Mouse (Mus musculus): ENCODE results near the gene Aire. TPM values are rescaled to one million over a fixed set of nuclear protein-coding genes. Genes with fewer than 3 reads are reported as not detected.

Aire gene
- not detected for total RNA-seq (2021)

GRCm38 (mm10) chr10:78043406-78043836 lies at the start of gene Aire:
TSS of gene Aire (minus strand) at chr10:78043610.
- DNase-seq: peak; percentile 55 to 56
- intact Hi-C loops (cut with DNase I): no loop called here

GRCm38 (mm10) chr10:78092725-78093029 lies 49.3 kb upstream of the Aire start:
- intact Hi-C loops (cut with DNase I): no loop called here
- no peak for DNase-seq

GRCm38 (mm10) chr10:78091865-78092724 lies 48.7 kb upstream of the Aire start:
- peak in 1 of 2 experiments; percentile 36 for DNase-seq
- intact Hi-C loops (cut with DNase I): no loop called here

- no peak for DNase-seq
- intact Hi-C loops (cut with DNase I): no loop called here
Measured at GRCm38 (mm10) chr10:78090706-78091491, 47.5 kb upstream of the Aire start.

- intact Hi-C loops (cut with DNase I): no loop called here
- DNase-seq: peak in 1 of 2 experiments; percentile 41
Measured at GRCm38 (mm10) chr10:78090246-78090645, 46.8 kb upstream of the Aire start.

- peak in 1 of 2 experiments; percentile 19 for DNase-seq
- intact Hi-C loops (cut with DNase I): no loop called here
Measured at GRCm38 (mm10) chr10:78087101-78087511, 43.7 kb upstream of the Aire start.

GRCm38 (mm10) chr10:78086444-78087061 lies 43.1 kb upstream of the Aire start:
- peak in 1 of 2 experiments; percentile 34 for DNase-seq
- intact Hi-C loops (cut with DNase I): no loop called here

- intact Hi-C loops (cut with DNase I): no loop called here
- no peak for DNase-seq
Measured at GRCm38 (mm10) chr10:78085711-78086110, 42.3 kb upstream of the Aire start.

GRCm38 (mm10) chr10:78084073-78084472 lies 40.7 kb upstream of the Aire start:
- intact Hi-C loops (cut with DNase I): no loop called here
- DNase-seq: no peak

GRCm38 (mm10) chr10:78079955-78080591 lies 36.7 kb upstream of the Aire start:
- peak; percentile 43 to 55 for DNase-seq
- intact Hi-C loops (cut with DNase I): no loop called here

GRCm38 (mm10) chr10:78078276-78078675 lies 34.9 kb upstream of the Aire start:
- intact Hi-C loops (cut with DNase I): no loop called here
- DNase-seq: no peak

GRCm38 (mm10) chr10:78077862-78078261 lies 34.5 kb upstream of the Aire start:
- DNase-seq: no peak
- intact Hi-C loops (cut with DNase I): no loop called here

- intact Hi-C loops (cut with DNase I): no loop called here
- no peak for DNase-seq
Measured at GRCm38 (mm10) chr10:78074977-78075376, 31.6 kb upstream of the Aire start.

GRCm38 (mm10) chr10:78074151-78074550 lies 30.7 kb upstream of the Aire start:
- DNase-seq: no peak
- intact Hi-C loops (cut with DNase I): no loop called here

GRCm38 (mm10) chr10:78069101-78070011 lies 25.9 kb upstream of the Aire start, which contains the start of gene Icosl:
TSS of gene Icosl (plus strand) at chr10:78069302.
- DNase-seq: peak; percentile 81 to 82
- intact Hi-C loops (cut with DNase I): loop anchor here (1.0 to 5.0 kb wide), 2 partner anchors 42 to 91 kb away; no protein-coding TSS in a partner anchor

GRCm38 (mm10) chr10:78068541-78068940 lies 25.1 kb upstream of the Aire start:
- intact Hi-C loops (cut with DNase I): loop anchor here (5.0 kb wide), 1 partner anchor 41 kb away; no protein-coding TSS in a partner anchor
- DNase-seq: peak; percentile 33 to 36

- peak in 1 of 2 experiments; percentile 24 for DNase-seq
- intact Hi-C loops (cut with DNase I): loop anchor here (5.0 kb wide), 1 partner anchor 40 kb away; no protein-coding TSS in a partner anchor
Measured at GRCm38 (mm10) chr10:78067226-78067625, 23.8 kb upstream of the Aire start.

- intact Hi-C loops (cut with DNase I): no loop called here
- no peak for DNase-seq
Measured at GRCm38 (mm10) chr10:78063122-78063521, 19.7 kb upstream of the Aire start.

- no peak for DNase-seq
- intact Hi-C loops (cut with DNase I): no loop called here
Measured at GRCm38 (mm10) chr10:78057056-78057455, 13.6 kb upstream of the Aire start.
